Mouse (Mus musculus) megakaryocyte, adult 5-6 weeks (primary cell): Measurements from ENCODE around the gene Eif2d. TPM values are rescaled to one million over a fixed set of nuclear protein-coding genes. Genes with fewer than 3 reads are reported as not detected.
"Not testable (repeated sequence)": the region's sequence is repeated elsewhere in the genome, so short reads cannot be mapped to it uniquely, and the experiment has no call there.

ENCODE experiments used
- ATAC-seq: 2 replicates; pipeline ENCODE4 v1.8.0; 2016; ENCODE audit warnings: mild to moderate bottlenecking, inconsistent platforms; ENCODE audit not compliant: poor library complexity, severe bottlenecking
- total RNA-seq, 2 experiments: library from RNA; stranded (forward) in 1 of 2; stranded (reverse) in 1 of 2; fragments of 153-499, 151-499 nt in 1 of 2; fragments of 221-1000, 200-1000 nt in 1 of 2; gene quantifications; 2 replicates each; pipeline versions ENCODE4 v1.2.3 to v1.2.4; 2015 to 2017

The Eif2d gene
- total RNA-seq, 2 experiments from 2014 or later = 24.5 to 31.0 TPM

DNA sequence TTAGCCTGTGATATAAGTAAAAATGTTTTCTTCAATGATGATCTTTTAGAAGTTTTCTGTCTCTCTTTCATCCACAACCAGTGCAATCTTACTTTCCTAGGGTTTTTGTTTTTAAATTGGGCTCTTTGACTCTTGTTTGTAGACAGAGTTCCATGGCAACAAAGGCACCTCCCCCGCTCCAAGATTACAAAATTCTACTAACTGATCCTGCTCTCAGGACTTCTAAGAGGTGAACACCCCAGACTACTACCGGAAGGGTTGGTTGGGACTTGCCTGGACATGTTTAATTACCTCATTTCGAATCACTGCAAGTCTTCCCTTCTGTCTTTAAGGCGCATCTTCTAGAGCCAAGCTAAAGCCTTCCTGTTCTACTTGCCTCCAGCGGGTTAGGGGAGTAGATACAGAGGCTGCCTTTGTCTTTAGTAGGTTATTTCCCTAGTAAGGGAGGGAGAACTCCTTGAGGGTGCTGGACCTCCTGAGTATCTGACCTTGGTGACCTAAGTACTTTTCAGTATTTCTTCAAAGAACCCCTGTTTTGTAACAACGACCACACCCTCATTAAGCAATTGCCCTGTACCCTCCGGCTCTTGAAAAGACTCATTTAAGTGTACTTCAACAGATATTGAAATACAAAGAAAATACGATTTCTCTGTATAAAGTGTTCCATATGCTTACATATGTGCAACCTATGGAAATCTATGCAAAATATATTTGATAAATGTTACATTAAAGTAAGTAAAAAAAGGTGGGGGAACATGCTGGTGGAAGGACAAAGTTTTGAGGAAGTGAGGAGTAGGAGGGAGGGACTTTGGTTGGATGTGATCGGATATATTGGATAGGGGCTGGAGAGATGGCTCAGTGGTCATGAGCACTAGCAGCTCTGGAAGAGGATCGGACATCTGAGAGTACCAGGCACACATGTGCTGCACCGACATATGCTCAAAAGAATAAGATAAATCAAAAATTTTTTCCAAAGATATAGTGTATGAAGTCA is 13.6 kb upstream of the Eif2d start:
- peak; percentile 49 for ATAC-seq

DNA sequence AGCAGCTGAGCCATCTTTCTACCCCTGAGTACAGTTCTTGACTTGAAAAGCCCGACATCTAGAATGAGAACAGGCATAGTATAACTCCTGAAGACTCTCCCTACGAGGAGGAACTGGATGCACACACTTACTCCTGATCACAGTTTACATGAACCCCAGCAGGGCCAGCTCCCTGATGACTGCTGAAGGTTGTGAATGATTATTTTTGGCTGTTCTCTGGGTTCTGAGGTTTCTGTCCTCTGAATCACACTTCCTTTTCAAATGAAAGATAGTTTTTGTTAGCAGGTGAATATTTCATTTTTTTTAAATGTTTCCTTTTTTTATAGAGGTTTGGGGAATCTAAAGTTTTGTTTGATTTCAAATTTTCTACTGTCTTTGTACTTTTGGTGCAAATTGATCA is 11.5 kb upstream of the Eif2d start:
- ATAC-seq = no peak

- no peak for ATAC-seq
Measured at GRCm38 (mm10) chr1:131142472-131142871, 10.5 kb upstream of the Eif2d start.

DNA sequence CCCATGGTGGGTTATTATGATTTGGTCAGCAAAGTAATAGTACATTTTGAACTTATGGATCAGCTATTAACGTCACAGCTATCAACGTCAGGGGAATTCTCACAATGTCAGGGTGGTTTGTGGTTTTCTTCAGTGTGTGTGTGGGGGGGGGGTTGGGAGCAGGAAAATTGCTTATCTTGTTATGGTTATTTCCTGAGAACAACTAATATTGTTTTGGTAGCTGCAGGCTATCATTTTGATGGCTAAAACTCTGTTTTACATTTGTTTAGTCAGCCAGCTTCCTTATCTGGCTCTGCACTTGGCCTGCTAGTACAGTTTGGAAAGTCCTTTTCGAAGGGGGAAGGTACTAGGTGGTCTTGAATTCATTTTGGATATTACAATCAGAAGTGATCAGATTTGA is 7.8 kb upstream of the Eif2d start:
- not testable (repeated sequence) for ATAC-seq

- peak; percentile 98 for ATAC-seq
Measured at GRCm38 (mm10) chr1:131146181-131146614, 6.8 kb upstream of the Eif2d start.

GRCm38 (mm10) chr1:131149496-131149895 is 3.5 kb upstream of the Eif2d start:
- no peak for ATAC-seq

DNA sequence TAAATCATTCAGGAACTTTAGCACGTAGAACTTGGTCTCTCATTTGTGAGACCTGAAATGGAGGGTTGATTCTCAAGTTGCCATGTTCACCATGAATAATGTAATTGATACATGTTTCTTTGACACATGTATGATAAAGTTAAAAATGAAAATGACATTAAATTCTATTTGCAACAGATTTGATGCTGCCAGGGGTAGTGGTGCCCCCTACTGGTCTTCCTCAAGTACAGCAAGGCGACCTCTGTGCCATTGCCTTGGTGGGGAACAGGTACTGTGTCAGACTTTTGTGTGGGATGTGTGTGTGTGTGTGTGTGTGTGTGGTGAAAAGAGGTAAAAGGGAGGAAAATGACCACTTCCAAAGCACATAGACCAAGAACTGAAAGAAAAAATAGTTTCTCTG is 2.5 kb downstream of the Eif2d start:
- ATAC-seq = peak; percentile 70

DNA sequence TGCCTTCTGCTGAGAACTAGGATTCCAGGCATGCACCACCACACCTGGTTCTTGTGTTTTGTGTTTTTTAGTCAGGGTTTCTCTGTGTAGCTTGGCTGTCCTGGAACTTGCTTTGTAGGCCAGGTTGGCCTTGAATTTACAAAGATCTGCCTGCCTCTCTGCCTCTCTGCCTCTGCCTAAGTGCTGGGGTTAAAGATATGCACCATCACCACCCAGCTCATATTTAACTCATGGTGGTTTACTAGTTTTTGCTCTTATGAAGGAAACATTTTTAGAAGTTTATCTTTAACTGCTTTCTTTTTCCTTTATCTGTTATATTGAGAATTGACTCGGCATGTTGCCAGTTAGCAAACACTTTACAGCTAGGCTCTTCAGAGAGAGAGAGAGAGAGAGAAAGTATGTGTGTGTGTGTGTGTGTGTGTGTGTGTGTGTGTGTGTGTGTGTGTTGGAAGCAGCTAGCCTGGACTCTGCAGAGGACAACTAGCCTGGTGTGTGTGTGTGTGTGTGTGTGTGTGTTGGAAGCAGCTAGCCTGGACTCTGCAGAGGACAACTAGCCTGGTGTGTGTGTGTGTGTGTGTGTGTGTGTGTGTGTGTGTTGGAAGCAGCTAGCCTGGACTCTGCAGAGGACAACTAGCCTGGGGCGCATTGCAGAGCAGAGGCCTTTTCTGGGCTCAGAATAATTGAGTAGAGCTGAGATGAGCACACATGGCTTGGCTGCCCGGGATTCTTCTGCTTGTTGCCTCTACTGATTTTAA is 6.8 kb downstream of the Eif2d start:
- not testable (repeated sequence) for ATAC-seq

- peak; percentile 40; the same call in 1 of the 2 replicates for ATAC-seq
Measured at GRCm38 (mm10) chr1:131161091-131161490, 8.1 kb downstream of the Eif2d start.

DNA sequence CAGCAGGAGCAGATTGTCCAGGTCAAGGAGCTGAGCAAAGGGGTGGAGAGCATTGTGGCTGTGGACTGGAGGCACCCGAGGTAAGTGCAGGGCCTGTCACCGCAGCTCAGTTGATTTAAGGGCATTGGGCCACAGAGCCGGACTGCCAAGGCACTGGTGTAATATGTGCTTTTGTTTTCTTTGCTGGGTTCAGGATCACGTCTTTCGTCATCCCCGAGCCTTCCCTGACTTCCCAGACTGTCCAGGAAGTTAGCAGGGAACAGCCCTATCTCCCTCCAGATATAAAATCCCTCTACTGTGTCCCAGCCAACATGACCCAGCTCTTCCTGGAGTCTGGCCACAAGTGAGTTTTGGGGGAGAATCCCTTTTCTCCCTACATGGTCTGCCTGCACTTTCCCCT is 11.4 kb downstream of the Eif2d start:
- no peak for ATAC-seq

- no peak for ATAC-seq
Measured at GRCm38 (mm10) chr1:131167612-131168011, 14.6 kb downstream of the Eif2d start.

DNA sequence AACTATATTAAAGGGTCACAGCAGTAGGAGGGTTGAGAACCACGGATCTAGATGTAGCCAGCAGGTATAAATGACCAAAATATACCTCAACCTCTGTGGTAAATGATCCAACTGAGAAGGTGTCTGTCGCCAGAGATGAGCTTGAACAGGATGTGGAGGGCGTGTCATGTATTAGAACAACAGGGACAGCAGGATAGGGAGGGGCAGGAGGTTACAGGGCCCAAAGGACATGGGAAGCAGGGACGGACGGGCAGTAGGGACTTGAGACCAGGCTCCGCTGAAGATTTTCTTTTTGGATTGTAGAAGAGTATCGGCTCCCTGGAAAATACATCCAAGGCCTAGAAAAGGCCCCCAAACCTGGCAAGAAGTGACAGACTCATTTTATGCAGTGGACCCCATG is 20.0 kb downstream of the Eif2d start:
- no peak for ATAC-seq

GRCm38 (mm10) chr1:131173809-131174208 is 20.8 kb downstream of the Eif2d start:
- ATAC-seq = no peak

DNA sequence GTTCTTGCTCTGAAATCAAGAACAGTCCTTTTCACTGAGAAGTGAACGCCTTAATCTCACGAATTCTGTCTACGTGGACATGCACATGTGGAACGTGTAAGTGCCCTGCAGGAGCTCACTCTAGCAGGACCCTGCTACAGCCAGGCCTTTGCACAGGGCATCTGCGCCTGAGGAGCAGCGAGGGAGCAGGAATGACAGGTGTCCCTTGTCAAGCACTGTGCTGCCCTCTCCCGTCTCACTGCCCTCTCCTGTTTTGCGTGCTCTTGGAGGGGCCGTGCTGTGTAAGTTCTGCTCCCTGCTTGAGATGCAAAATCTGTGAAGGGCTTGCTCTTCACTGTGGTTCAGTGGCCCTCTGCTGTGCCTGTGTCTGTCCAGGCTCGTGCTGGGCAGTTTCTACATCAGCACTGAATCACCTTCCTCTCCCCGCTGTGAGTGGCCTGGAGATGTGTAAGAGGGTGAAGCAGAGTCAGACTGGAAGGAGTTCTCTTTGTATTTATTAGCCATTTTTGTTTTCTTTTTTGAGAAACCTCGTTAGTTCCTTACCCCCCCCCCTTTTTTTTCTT is 21.4 kb downstream of the Eif2d start:
- 0 out of 2 replicates have a peak, but pooled peaks have one; percentile 28 for ATAC-seq

DNA sequence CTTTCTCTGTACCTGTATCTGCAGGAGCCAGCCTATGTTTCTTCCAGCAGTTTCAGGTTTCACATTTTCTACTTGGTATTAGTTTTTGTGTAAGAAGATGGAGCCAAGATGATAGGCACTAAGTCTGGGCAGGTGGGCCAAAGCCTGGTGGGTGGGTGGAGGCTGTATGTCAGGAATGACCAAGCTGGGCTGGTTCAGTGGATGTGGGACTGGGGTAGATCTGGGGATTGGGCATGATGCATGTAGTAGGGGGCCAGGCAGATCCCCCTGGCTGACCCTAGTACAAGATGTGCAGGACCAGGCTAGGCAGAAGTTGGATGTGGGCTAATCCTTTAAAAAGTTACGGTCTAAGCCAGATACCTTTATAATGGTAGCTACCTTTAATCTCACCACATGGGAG is 22.2 kb downstream of the Eif2d start:
- ATAC-seq = no peak

DNA sequence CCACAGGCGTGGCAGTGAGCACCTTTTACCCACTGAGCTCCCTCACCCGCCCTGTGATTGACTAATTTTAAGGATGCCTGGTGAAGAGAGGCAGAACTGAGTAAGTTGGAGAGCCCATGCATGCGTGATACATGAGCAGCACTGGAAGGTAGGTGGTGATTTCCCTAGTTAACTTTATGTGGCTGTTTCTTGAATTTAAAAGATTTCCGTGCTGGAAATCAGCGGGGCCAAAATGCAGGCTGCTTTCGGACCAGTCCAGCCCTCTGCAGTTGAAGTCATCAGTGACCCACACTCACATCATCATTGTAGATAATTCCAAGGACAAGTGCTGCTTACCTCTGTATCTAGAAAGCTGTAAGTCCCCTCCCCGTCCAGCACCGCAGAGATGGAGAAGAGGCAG is 22.8 kb downstream of the Eif2d start:
- no peak for ATAC-seq

- ATAC-seq = no peak
Measured at GRCm38 (mm10) chr1:131177249-131177648, 24.3 kb downstream of the Eif2d start.

- no peak for ATAC-seq
Measured at GRCm38 (mm10) chr1:131178083-131178482, 25.1 kb downstream of the Eif2d start.

- ATAC-seq = no peak
Measured at GRCm38 (mm10) chr1:131180386-131180785, 27.4 kb downstream of the Eif2d start.

DNA sequence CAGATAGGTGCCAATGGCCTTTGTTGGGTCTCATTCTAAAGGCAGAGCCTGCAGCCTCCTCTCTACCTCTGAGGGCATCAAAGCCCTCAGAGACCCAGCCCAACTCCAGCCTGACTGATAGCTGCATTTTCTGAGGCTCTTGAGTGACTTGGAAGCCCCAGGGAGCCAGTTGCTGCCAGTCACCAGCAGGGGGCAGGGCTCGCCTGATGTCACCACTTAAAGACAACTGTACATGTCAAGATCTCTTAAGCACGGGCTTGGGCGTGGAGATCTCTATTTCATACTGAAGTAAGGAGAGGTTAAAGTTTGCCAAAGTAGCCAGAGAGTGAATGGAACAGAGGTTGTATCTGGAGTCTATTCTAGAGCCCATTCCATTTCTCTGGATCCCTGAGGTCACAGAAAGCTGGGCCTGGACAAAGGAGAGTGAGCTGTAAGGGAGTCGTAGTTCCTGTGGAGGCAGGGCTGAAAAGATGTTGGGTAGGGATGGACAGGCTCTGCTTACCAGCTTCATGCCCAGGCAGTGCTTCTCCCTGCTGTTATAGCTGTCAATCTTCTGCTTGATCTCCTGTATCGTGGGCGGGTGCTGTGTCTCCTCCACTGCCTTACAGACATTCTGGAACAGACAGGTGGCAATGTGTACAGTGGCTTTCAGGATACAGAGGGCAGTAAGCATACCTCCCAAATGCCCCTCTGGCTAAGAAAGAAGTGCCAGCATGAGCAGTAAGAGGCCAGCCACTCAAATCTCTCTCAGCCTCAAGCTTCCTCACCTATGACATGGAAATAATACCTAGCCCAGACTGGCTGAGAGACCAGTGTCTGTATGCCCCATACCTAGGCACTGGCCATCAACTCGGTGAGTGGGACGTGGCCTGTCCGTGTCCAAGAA is 28.9 kb downstream of the Eif2d start:
- ATAC-seq = peak; percentile 72
